Mouse (Mus musculus) embryo, embryonic 9.5 days (tissue): ENCODE measurements around the gene Spem2.

Experiments
- DNase-seq: peaks from one replicate; pipeline ENCODE4 v3.0.0-alpha.2; 2017; ENCODE audit errors: extremely low spot score

Gene Spem2

DNA sequence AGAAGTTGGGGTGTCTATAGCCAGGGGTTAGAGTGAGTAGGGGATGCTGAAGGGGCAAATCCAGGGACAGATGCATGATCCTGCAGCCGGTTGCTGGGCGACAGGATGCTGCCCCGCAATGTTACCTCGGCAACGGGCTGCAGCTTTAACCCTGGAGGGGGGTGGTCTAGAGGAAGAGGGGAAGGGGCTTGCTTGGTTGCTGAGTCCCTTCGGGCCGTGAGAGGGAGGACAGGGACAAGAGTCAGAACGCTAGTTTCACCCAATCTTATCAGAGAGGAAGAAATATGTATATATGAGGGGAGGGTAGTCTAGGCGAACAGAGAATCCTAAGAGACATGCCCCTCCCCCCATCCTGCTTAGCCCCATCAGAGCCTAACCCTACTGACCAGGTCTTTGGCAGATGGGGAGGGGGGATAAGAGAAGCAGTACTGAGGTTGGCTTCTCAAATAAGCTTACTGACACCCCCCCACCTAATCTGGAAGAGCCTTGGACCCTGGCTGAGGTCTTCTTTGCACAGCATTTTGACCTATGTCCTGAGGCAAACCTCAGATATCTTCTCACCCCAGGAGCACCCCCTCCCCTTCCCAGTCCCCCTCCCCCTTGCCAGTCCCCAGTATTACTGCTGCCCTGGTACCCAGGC is 17.2 kb upstream of the Spem2 start:
- peak; percentile 65 for DNase-seq

DNA sequence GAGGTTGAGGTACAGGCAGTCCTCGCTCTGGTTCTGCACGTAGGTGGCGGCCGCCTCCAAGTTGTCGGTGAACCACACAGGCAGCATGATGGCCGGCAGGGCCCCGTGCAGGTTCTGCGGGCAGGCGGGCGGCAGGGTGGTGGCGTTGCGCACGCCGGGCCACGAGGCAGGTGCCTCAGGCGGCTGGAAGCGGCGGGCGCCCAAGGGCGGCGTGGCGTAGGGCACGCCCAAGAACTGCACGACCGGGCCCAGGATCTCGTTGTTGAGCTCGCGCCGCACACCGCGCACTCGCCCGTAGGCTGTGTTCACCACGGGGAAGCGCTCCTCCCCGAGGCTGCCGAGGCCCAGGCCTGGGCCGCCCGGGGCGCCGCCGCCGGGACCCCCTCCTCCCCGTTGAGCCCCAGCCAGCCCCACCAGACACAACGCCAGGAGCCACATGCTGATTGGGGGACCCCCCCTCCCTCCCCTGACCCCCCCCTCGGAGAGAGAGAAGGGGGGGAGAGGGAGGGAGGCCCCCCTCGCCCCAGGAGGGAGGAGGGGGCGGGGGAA is 15.8 kb upstream of the Spem2 start:
- peak; percentile 49 for DNase-seq

GRCm38 (mm10) chr11:69833554-69833953 is 15.3 kb upstream of the Spem2 start:
- no peak for DNase-seq

DNA sequence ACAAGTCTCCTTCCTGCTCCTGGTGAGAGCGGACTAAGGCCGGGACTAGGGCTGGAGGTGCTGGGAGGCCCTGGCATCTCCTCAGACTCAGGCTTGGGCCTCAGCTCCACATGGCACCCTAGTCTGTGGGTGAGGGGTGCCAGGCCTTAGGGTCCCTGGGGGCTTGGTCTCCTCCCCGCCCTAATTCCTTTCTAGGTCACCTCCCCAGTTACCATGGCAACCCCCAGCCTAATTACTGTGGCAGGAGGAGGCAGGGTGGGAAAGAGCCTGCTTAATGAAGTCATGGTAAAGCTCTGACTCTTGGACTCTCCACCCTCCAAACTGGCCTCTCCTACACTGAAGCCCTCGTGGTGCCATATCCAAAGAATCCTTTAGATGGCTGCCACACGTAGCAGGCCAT is 10.6 kb upstream of the Spem2 start:
- DNase-seq = no peak

- DNase-seq = no peak
Measured at GRCm38 (mm10) chr11:69823456-69823855, 5.2 kb upstream of the Spem2 start.

DNA sequence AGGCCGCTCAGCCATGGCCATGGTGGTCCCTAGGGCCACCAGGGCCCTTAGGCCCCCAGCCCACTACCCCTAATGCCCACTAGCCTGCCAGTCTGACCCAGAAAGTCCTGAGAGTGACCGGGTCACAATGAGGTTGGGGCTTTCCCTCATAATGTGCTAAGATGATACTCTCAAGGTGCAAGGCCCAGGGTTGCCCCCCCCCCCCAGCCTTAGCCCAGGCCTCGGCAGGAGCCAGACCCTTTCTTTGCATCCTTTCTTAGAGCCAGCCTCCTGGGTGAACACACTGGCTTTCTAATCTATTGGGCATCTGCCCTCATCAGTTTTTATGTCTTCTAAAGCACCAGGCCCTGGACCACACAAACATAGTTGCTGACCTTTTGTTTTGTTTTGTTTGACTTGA is 3.8 kb upstream of the Spem2 start, which contains the start of gene Spem1:
TSS of gene Spem1 (minus strand) at position 101 of the 400 bp plus-strand sequence.
- DNase-seq = no peak

- no peak for DNase-seq
Measured at GRCm38 (mm10) chr11:69818871-69819270, 606 bp upstream of the Spem2 start.

DNA sequence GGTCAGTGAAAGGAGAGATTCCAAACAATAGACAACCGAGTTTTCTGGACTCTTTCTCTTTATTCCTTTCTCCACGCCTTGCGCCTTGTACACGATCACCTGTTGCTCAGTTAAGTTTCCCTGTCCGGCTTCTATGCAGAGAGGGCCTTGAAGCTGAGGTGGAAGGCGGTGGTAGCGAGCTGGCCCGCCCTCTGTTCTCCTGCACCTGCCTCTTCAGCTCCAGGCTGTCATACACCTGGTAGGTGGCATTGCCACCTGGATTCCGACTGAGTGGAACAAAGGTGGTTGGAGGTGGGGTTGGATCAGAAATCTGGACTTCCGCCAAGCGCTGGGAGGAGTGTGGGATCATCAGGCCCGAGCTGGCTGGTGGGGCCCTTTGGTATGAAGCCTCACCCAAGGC is 1.7 kb downstream of the Spem2 start:
- DNase-seq = no peak

- no peak for DNase-seq
Measured at GRCm38 (mm10) chr11:69815155-69815554, 3.1 kb downstream of the Spem2 start, which contains the start of gene Gm39566. Gene Gm39566, minus strand, starts transcription at chr11:69815298.

DNA sequence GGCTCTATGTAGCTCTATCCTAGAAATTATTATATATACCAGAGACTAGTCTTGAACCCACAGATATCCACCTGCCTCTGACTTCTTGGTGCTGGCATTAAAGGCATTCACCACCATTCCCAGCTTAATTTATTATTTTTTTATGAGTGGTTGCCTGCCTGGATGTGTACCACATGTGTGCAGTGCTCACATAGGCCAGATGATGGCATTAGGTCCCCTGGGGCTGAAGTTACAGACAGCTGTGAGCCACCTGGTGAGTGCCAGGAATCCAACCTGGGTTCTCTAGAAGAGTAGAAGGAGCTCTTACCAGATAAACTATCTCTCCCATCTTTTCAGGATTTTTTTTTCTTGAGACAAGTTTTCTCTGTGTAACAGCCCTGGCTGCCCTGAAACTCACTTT is 8.0 kb downstream of the Spem2 start:
- DNase-seq = no peak

DNA sequence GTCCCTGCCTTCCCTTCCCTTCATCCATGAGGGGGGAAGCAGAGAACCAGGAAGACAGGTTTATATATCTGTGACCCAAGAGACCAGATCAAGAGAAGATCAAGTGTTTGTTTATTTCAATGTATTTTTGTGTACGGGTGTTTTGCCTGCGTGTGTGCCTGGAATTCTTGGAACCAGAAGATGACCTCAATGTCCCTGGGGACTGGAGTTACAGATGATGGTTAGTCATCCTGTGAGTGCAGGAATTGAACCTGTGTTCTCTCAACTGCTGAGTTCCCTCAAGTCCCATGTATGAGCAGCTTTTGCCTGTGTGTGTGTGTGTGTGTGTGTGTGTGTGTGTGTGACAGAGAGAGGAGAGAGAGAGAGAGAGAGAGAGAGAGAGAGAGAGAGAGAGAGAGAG is 10.6 kb downstream of the Spem2 start:
- DNase-seq = no peak

DNA sequence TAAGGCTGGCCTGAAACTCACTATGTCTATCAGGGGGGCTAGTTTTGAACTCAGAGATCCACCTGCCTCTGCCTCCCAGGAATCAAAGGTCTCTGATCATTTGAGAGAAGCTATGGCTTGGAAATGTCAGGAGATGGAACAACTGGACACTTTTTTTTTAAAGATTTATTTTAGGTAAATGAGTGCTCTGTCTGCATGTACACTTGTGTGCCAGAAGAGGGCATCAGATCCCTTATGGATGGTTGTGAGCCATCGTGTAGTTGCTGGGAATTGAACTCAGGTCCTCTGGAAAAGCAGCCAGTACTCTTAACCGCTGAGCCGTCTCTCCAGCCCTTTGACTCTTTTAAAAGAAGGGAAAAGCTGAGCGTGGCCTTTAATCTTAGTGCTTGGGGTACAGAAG is 11.9 kb downstream of the Spem2 start:
- no peak for DNase-seq

GRCm38 (mm10) chr11:69804972-69805909 is 13.0 kb downstream of the Spem2 start, which contains the start of gene Tmem102:
Gene Tmem102, minus strand, starts transcription at chr11:69805624.
- DNase-seq = peak; percentile 13

- DNase-seq = peak; percentile 10
Measured at GRCm38 (mm10) chr11:69804652-69804940, 13.7 kb downstream of the Spem2 start.

DNA sequence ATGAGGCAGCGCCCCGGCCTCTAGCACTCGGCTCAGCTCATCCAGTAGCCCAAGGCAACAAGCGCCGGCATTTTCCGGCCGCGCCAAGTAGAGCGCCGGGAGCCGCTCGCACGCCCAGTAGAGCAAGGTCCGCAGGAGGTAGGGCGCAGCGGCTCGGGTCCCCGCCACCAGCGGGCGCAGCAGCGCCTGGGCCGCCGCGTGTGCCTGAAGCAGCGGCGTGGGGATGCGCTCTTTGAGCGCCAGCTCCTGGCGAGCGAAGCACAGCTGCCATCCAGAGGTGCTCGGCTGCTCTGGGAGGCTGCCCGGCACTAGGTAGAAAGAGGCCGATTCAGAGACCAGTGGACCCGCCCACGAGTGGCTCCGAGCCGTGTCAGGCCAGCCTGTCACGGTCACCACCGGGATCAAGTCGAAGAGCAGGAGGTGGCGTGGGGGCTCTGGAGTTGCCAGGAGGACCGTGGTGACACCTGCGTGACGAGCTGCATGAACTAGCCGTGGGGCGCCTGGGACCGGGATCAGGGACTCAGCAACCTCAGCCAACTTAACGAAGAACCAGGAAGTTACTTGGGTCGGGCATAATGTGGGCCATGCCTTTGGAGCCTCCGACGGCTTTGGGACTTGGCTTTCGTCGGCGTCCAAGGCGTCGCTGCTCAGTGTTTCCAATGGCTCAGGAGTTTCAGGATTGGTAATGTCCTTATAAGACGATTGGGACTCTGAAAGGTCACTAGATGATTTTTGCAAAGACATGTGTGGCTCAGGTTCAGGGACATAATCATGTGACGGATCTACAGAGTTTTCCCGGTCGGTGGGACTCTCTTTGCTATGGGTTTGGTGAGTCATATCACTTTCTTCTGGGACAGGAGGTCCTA is 14.2 kb downstream of the Spem2 start:
- DNase-seq = peak; percentile 68

GRCm38 (mm10) chr11:69803328-69803727 is 14.9 kb downstream of the Spem2 start:
- DNase-seq = no peak

GRCm38 (mm10) chr11:69802648-69803105 is 15.6 kb downstream of the Spem2 start:
- peak; percentile 83 for DNase-seq

DNA sequence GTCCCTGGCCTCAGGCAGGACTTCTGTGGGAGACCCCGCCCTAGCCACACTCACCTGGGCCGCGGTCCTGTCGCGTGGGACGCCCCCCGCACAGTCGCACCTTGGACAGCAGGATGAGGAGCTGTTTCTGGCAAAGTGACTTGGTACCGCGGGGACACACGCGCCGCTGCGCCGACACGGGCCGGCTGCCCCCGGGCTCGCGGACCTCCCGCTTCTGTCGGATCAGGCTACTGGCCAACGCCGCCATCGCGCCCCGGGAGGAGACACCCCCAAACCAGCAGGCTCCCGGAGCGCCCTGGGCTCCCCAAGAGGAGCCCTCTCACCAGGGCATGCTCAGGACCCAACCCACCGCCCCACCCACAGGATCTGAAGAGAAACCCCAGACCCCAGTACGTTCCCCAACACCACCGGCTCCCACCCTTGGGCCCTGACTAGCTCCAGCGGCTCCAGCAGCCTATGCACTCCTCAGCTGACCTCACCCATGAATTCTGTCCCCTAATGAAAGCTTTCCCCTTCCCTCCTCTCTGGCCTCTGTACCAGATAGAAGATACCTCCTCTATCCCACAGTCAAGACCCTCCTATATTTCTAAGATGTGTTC is 16.8 kb downstream of the Spem2 start, which contains the start of gene Fgf11:
TSS of gene Fgf11 (minus strand) at position 479 of the 599 bp plus-strand sequence.
- DNase-seq = no peak

DNA sequence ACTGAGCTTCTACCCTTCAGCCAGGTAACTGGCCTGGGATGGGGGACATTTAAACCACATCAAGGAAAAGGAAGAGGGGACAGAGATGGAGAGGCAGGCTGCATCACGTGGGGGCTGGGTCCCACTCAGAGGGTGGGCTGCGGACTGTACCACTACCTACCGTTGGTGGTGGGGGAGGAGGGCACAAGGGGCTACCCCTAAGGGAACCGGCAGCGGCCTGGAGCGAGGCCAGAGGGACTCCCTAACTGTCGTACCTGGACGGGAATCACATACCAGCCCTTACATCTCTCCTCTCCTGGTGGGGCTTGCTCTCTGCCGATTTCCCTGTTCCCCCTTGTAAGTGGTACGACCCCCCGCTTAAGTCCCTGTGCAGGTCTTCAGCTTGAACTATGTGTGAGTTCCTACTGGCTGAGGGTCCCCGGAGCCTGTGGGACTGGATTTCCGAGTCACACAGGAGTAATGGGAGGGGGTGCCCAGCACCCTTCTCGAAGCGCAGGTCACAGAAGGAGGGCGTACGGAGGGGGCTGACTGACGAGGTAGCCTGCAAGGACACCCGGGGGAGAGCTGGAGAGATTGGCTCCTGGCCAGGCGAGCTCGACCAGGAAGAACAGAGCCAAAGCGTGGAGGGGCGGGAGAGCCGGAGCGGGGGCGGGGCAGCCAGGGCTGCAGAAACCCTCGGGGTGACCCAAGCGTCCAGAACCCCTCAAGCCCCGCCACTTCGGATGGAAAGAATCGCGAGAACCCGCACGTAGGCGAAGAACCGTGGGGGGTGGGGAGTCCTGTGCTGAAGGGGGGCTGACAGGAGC is 17.7 kb downstream of the Spem2 start:
- peak; percentile 90 for DNase-seq

DNA sequence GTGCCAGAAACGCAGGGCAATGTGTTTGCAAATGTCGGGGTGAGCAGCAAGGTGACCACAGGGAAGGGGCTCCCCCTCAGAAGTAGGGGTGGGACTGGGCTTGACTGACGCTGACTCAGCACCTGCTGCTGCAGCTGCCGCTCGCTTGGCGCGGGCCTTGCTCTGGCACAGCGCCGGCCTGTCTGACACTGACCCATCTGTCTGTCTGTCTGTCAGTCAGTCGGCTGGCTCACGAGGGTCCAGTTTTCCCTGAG is 18.2 kb downstream of the Spem2 start:
- DNase-seq = no peak
